In the genomic region with DNA sequence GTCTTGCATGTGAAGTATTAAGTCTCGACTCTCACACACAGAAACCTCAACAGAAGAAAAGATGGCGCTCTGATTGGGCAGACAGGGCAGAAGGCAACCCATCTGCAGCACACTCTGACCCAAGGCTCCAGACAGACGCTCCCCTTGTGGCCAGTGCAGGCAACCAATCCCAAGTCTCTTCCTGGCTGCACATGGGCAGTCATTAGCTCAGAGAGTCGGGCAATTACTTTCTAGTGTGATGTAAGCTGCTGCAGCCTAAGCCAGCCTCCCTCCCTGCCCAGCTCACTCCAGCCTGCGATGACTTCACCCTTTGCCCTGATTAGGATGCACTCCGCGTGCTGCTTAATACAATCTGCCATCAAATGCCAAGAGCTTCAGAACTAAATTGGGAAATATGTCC, we compare ENCODE assay signal across 8 mouse cellular contexts.
DNase-seq lines count a peak whose midpoint lies in the region; ATAC-seq and TF ChIP-seq lines count a peak whose summit lies in the region.

No protein-coding gene starts in this region.

- ATAC-seq in forebrain, embryonic 12.5 days (ENCODE audit: low FRiP score) = peak; percentile 90
- peak; percentile 67 for ATAC-seq in hindbrain, embryonic 13.5 days (ENCODE audit: low FRiP score)
- ATAC-seq in midbrain, postnatal 0 days (ENCODE audit: low FRiP score) = peak; percentile 83

- no peaks in the 10 kb centered on the region for H3K9me3 ChIP-seq in forebrain, embryonic 12.5 days
- no peaks in the 10 kb centered on the region for H3K9me3 ChIP-seq in hindbrain, embryonic 13.5 days
- H3K9me3 ChIP-seq in midbrain, postnatal 0 days (ENCODE audit: low read length) = no peaks in the 10 kb centered on the region

- no peak for TF ChIP-seq POLR2A in brain, embryonic 14.5 days (IDR thresholded peaks at IDR 0.05; ENCODE audit: borderline replicate concordance, extremely low read depth, insufficient read depth, insufficient read length, poor library complexity, severe bottlenecking)

- H3K27ac ChIP-seq in layer of hippocampus, adult 2 months = peak overlapping the region; percentile 64
- peak overlapping the region; percentile 75 for H3K27ac ChIP-seq in forebrain, embryonic 12.5 days
- H3K27ac ChIP-seq in hindbrain, embryonic 13.5 days = peak overlapping the region; percentile 76
- peak overlapping the region; percentile 44 for H3K27ac ChIP-seq in midbrain, postnatal 0 days (ENCODE audit: low read depth, low read length)

- peak overlapping the region; percentile 7; the same call in 1 of the 2 replicates for H3K9ac ChIP-seq in forebrain, embryonic 12.5 days
- peak overlapping the region; percentile 19; the same call in 1 of the 2 replicates for H3K9ac ChIP-seq in hindbrain, embryonic 13.5 days
- no peak overlapping the region for H3K9ac ChIP-seq in midbrain, postnatal 0 days (replicated peaks; ENCODE audit: low read length, poor library complexity, severe bottlenecking)

- WGBS in forebrain, embryonic 12.5 days = 39% methylated on average over 7 of the region's 7 CpGs
- WGBS in hindbrain, embryonic 13.5 days = 46% methylated on average over 7 of the region's 7 CpGs
- 45% methylated on average over 7 of the region's 7 CpGs for WGBS in midbrain, postnatal 0 days

- H3K4me1 ChIP-seq in forebrain, embryonic 12.5 days = peaks cover 39% of the 10 kb centered on the region
- H3K4me1 ChIP-seq in hindbrain, embryonic 13.5 days (replicated peaks) = peaks cover 64% of the 10 kb centered on the region
- peaks cover 9% of the 10 kb centered on the region for H3K4me1 ChIP-seq in midbrain, postnatal 0 days (ENCODE audit: insufficient read depth, low read length)

- H3K27me3 ChIP-seq in forebrain, embryonic 12.5 days = no peaks in the 10 kb centered on the region
- H3K27me3 ChIP-seq in hindbrain, embryonic 13.5 days = no peaks in the 10 kb centered on the region
- no peaks in the 10 kb centered on the region for H3K27me3 ChIP-seq in midbrain, postnatal 0 days (ENCODE audit: insufficient read depth, low read length)

- H3K4me3 ChIP-seq in layer of hippocampus, adult 2 months = no peak overlapping the region
- H3K4me3 ChIP-seq in forebrain, embryonic 12.5 days (replicated peaks) = no peak overlapping the region
- no peak overlapping the region for H3K4me3 ChIP-seq in hindbrain, embryonic 13.5 days
- H3K4me3 ChIP-seq in midbrain, postnatal 0 days (ENCODE audit: low read depth, low read length) = no peak overlapping the region

- peaks cover 38% of the 10 kb centered on the region for H3K36me3 ChIP-seq in forebrain, embryonic 12.5 days (replicated peaks)
- H3K36me3 ChIP-seq in hindbrain, embryonic 13.5 days = peaks cover 39% of the 10 kb centered on the region
- H3K36me3 ChIP-seq in midbrain, postnatal 0 days (ENCODE audit: insufficient read depth, low read length) = peaks cover 13% of the 10 kb centered on the region

- peak in 1 of 2 experiments; percentile 60 for DNase-seq in layer of hippocampus, adult 2 months (ENCODE audit: low spot score in 2 of 2)
- no peak for DNase-seq in layer of hippocampus, adult 9-10 months (ENCODE audit: low spot score)
- DNase-seq in brain, embryonic 14.5 days (ENCODE audit: low read depth) = peak; percentile 95
- peak; percentile 90 for DNase-seq in midbrain, postnatal 0 days (ENCODE audit: low spot score)
- no peak for DNase-seq in spleen, postnatal 10 days (ENCODE audit: low spot score in 2 of 2)
- no peak for DNase-seq in natural killer cell, adult 2 months (ENCODE audit: low spot score in 2 of 2)

- TF ChIP-seq CTCF in layer of hippocampus, adult 2 months (conservative IDR thresholded peaks at IDR 0.05) = peak; percentile 66
- TF ChIP-seq CTCF in brain, embryonic 14.5 days (IDR thresholded peaks at IDR 0.05; ENCODE audit: borderline replicate concordance, extremely low read depth, insufficient read depth, insufficient read length) = peak; percentile 36; the same call in 1 of the 2 replicates
- peak; percentile 51 for TF ChIP-seq CTCF in midbrain, postnatal 0 days (IDR thresholded peaks at IDR 0.05)

- H3K4me2 ChIP-seq in forebrain, embryonic 12.5 days = 0 out of 2 replicates have a peak overlapping the region, but pooled peaks have one; percentile 19
- no peak overlapping the region for H3K4me2 ChIP-seq in hindbrain, embryonic 13.5 days
- H3K4me2 ChIP-seq in midbrain, postnatal 0 days (ENCODE audit: low read depth, low read length, poor library complexity, severe bottlenecking) = no peak overlapping the region

Comparison
In these comparisons a context has a peak if more than half of its experiments do, and no peak if none do; other contexts are left out.
1. DNase-seq: peak in brain, embryonic 14.5 days (single experiment) and midbrain, postnatal 0 days (single experiment); none in layer of hippocampus, adult 9-10 months (single experiment), spleen, postnatal 10 days (0 of 2) and natural killer cell, adult 2 months (0 of 2).
2. Peak in every context shown above with its lines, with median percentiles within 50 percentile points of each other: H3K27ac ChIP-seq, CTCF ChIP-seq and ATAC-seq.